Mouse (Mus musculus) liver, adult (tissue): ENCODE results near the gene Sos1.

Experiments
- GATA4 ChIP-seq: IDR thresholded peaks from 2 replicates; pipeline ENCODE4 v1.6.1; 2014; ENCODE audit warnings: mild to moderate bottlenecking, low read length; ENCODE audit not compliant: insufficient replicate concordance

Gene Sos1

DNA sequence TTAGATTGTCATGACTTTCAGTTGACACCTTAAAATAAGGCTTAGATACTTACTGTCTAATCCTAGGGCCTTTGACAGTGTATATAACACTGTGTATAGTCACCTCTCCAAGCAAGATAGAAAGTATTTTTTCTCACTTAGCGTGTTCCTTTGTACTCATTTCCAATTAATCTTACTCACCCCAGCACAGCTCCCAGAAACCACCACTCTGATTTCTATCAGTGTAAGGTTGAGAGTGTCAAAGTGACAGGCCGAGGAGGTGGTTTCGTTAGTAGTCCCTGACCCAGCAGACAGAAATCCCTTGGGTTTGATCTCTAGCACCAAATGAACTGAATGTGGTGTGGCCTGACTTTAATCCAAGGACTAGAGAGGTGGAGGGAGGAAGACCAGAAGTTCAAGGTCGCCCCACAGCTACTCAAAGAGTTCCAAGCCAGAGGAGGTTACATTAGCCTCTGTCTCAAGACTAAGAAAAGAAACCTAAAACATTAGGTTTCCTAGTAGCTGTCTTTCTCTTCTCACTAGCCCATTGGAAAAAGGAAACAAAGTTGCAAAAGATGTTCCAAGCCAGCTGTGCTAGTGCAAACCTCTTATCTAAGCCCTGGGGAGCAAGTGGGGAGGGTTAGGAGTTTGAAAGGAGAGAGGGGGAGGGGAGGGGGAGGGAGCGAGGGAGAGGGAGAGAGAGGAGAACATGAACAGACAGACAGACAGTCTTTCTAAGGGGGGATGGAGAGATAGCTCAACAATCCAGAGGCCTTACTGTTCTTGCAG, 21.0 kb upstream of the Sos1 start:
- no peak for TF ChIP-seq GATA4

DNA sequence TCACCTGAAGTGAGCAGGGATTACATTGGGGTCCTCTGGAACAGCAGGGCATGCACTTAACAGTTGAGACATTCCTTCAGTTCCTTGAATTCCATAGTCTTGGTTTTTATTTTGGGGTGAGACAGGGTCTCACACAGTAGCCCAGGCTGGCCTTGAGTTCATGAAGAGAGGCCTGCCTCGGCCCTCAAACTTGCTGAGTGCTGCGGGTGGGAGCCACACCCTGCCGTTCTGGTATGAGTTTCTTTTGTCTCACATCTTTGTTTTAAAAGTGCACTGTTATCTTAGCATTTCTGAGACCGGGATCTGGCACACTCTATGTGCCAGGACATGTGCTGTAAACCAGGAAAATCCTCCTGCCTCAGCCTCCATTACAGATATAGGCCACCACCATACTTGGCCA, 19.8 kb upstream of the Sos1 start:
- TF ChIP-seq GATA4: no peak

DNA sequence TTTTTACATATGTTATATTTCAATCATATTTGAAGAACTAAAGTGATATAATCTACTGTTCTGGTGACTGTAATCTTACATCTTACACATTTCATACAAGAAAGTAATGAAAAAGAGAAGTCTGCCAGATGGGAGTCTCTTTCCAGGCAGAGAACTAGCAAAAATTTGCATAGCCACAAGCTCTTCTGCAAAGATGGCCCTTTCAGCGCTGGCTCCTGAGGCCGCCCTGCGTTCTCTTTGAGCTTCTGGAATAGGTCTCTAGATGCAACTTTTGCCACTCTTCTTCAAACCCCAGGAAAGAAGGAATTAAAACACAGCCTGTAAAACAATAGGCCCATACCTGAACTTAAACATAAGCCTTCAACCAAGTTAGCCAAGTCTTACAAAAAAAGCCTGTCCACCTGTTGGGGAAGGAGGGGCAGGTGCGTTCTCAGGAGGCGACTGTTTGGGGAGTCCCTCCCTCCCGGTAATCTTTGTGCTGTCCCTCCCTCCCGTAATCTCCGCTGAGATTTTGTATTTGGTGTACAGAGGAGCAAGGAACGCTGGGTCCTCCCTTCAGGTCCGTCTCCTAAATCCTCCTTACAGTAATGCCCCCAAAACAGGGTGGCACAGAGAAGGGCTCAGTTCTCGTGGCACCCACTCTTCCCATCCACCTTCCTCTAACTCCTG, 18.5 kb upstream of the Sos1 start:
- no peak for TF ChIP-seq GATA4

DNA sequence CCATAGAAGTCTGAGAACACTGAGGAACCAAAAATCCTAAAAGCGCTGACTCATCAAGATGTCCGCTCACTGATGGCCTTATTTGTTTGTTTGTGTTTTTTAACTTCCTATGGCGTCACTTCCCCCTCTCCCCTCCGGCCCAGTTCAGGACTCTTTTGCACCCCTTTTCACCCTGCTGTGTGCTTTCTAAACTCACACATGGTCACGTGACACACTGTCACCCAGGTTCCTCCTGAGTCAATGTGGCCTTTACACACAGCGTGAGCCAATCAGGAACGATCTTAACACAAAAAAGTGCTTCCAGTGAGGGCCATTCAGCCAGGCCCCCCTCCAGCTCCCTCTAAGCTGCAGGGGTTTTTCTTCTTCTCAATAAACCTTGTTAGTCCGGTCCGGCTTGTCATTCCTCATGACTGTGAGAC, 16.9 kb upstream of the Sos1 start:
- no peak for TF ChIP-seq GATA4

DNA sequence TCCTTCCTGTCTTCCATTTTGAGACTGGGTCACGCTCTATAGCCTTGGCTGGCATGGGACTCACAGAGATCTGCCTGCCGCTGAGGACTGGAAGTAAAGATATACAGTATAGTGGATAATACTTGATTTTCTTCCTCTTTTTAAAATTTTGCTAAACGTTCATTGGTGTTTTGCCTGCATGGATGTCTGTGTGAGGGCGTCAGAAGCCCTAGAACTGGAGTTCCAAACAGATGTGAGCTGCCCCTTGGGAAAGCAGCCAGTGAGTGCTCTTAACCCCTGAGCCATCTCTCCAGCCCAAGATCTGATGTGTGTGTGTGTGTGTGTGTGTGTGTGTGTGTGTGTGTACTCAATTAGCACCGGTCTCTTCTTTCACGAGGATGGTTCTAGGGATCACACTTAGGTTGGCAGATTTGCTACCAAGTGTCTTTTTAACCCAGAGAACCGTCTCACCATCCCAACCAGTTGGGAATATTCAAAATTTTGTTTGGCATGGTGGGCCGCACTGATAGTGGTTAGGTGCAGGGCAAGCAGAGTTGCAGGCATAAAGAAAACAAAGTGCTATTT, 16.4 kb upstream of the Sos1 start:
- TF ChIP-seq GATA4: no peak

DNA sequence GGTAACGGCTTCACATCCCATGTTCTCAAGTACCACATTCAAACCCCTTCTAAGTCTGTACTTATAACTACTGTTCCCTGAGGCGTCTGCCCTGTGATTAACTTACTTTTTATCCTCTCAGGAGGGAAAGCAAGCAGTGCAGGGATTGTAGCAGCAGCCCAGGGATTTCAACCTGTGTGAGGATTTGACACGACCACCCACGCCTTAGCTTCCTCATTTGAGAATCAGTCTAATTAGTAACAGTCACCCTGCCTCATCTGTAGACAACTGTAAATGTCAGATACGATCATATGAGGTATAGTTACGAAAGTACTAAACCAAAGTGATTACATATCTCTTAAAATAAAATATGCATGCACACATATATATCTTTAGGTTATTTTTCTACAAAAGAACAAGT, 15.9 kb upstream of the Sos1 start:
- TF ChIP-seq GATA4: no peak

DNA sequence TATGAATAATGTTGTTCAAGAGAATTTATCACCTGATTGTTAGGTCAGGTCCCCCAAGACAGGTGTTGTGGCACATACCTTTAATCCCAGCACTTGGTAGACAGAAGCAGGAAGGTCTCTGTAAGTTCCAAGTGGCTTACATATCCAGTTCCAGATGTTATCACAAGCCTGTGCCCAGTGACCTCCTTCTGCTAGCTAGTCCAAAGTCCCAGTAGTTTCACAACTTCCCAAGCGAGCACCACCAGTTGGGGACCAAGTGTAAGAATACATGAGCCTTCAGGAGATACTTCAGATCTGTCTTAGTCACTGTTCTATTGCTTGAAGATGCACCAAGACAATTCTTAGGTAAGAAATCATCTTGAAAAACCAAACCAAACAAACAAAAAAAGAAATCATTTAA, 13.6 kb upstream of the Sos1 start:
- peak; percentile 48; the same call in 1 of the 2 replicates for TF ChIP-seq GATA4

DNA sequence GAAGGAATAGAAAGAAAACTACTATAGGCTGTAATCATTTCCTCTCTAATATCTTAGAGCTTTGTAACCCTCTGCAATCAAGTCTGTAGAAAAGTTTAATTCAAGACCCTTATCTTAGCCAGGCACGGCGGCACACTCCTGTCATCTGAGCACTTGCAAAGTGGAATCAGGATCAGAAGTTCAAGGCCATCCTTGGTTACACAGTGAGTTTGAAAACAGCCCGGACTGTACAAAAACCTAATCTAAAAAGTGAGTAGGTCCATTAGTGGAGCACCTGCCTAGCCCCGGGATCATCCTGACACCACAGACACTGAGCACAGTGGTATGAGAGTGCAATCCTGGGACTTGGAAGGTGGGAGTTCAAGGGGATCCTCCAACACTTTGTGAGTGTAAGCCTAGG, 12.6 kb upstream of the Sos1 start:
- no peak for TF ChIP-seq GATA4

DNA sequence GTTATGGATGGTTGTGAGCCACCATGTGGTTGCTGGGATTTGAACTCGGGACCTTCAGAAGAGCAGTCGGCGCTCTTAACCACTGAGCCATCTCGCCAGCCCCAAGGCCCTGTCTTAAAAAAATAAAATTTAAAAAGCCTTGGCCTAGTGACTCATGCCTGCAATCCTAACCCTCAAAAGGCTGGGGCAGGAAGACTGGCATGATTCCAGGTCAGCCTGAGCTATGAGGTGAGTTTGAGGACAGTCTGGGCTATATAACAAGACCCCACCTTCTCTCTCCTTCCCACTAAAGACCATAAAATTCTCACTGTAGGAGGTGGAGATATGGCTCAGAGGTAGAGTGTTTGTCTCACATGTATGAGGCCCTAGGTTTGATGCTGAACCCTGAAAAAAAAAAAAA, 12.0 kb upstream of the Sos1 start:
- TF ChIP-seq GATA4: no peak

DNA sequence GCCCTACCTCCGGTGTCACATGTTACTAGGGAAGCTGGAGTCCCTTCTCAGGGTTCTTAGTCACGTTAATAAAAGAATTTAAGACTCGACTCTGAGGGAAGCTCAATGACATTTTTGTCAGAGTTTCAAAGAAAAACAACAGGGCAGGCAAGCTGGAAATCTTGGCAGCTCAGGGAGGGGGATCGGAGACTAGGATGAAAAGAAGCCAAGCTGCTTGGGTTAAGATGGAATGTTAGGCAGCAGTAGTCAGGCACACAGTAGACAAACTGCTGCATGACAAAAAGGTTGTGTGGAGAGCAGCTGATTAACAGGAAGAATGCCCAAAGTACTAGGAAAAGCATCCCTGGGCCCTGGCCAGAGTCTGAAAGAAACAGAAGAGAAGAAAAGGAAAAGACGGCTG, 9.9 kb upstream of the Sos1 start:
- TF ChIP-seq GATA4: no peak

DNA sequence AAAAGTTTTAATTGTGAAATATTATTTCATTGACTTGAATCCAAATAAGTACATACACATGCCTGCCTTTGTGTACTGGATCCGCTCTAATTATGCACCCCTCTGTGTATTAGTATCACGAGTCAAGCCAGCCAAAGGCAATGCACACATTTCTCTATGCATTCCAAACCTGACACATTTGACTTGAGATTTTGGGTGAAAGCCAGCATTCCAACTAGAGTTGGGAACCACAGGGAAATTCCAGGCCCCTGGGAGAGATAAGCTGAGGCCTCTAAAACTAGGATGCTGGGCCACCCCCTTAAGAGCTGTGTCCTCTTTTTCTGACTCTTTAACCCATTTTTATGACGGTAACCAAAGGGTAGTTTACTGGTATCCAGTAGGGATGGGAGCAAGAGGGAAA, 8.7 kb upstream of the Sos1 start:
- TF ChIP-seq GATA4: no peak

DNA sequence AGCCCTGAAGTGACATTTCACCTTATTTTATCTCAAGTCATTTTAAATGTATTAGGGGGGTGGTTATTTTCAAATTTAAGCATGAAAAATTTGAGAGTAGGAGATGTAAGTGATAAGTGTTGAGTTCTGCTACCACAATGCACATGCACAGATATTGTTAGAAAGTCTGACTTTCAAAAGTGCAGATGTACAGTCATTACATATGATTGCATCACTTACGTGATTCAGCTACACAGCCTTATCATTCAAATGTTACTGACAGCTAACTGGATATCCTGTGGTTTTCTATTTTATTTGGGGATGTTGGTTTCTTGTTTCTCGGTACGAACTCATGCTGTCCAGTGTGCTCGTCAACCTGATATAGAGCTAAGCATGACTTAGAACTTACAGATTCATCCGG, 4.9 kb upstream of the Sos1 start:
- no peak for TF ChIP-seq GATA4

DNA sequence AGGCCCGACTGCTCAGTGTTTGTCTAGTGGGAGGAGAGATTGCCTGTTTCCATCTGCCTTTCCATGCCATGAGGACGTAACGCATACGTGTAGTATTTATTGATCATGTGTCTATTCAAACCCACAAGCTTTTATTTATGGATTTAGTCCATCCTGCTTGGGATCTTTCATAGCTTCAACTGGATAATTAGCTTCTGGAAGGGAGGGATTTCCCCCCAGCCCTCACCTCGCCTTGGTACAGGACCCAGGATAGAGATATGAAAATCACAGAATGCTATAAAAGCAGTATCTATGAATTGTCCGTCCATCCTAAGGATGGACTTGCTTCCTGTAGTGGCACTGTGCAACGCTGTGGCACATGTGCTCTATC, 587 bp upstream of the Sos1 start:
- no peak for TF ChIP-seq GATA4

DNA sequence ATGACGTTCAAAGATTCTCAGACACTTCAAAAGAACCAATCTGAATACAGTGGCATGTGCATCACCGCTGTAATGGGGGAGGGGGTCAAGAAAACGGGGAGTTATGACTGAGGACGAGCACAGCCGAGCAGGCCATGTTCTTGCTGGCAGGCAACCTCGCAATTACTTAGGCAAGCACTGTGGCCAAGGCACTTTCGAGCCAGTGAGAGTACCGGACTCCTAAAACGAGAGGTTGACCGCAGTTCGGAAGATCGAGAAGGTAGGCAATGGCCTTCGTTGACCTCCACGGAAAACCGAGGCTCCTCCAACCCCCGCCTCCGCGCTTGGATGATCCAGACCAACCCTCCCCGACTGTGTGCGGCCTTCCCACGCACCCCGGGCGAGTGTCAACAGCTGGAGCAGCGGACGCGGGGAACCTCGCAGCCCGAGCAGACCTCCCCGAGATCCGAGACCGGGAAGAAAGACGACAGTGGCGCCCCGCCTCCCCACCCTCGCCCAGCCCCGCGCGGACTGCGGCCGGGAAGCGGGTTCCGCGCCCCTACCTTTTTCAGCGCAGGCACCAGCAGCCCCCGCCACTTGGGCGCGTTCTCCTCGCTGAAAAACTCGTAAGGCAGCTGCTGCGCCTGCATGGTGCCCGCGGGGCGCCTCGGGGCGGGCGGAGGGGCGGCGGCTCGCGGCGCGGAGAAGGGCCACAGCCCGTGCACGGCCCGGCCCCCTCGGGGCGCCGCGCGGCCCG, 790 bp downstream of the Sos1 start:
- no peak for TF ChIP-seq GATA4

DNA sequence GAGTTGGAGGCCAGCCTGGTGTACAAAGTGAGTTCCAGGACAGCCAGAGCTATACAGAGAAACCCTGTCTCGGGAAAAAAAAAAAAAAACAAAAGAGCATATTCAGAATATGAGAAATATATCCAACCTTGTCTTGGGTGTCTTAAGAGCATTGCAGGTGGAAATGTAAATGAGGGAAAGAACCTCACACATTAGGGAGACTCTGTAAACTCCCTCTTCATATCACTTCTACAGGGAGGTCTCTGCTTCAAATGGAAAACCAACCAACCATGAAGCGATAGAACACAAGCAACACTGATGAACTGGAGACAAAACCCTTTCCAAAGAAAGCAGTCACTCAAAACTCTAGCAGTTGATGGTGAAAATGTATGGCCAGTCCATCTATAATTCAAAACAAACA, 2.6 kb downstream of the Sos1 start:
- TF ChIP-seq GATA4: no peak

DNA sequence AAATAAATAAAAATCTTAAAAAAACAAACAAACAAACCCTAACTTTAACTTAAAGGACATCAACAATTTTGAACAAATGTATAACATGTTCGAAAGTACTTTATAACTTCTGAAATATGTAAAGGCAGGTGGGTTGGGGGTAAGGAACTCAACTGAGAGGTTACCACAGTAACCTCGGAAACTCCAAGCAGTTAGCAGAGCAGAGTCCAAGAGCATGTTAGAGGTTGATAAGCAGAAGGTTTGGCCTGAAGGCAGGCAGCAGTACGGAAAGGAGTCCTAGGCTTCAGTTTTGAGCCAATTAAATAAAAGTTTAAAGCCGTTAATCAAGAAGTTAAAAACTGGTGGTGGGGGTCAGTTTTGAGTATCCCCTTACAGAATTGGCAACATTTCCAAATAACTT, 3.8 kb downstream of the Sos1 start:
- TF ChIP-seq GATA4: no peak

DNA sequence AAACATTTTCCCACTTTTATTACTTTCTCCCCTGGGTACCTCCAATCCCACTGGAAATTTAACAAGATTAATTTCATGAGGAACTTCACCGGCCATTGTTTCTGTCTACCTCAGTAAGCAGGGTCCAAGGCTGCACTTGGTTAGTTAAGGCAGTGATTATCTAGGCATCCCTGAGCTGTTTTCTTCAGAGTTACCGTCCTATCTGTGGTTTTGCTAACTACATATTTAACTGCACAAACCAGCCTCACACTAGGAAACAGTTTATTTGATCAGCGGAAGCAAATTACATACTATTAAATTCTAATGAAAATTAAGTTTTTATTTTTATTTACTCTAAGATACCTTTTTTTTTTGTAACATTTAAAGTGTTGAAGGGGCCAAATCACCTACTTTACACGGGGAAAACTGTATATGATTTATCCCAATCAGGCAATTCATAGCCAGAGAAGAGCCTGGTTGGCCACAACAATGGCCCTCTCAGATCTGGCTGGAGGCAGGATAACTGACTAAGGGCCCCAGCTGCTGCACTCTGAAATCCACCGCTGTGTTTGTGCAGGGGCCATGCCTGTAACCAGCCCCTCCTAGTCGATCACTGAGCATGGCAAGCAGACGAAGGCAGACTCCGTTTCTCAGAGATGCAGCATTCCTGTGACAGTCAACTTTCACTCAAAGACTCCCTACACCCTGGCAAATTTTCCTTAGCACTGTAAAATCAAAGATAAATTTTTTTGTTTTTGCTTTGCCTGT, 9.0 kb downstream of the Sos1 start:
- TF ChIP-seq GATA4: no peak
